Mouse (Mus musculus) right cerebral cortex, postnatal 14 days (tissue): ENCODE data around the gene Kcnq2.
A peak's percentile ranks its signal among the peaks of the same experiment; 100 is the strongest.

Experiments used
- DNase-seq: peaks from one replicate; pipeline ENCODE4 v3.0.0; 2022

Kcnq2 gene

GRCm38 (mm10) chr2:181100087-181100486 is 35.0 kb downstream of the Kcnq2 start:
- DNase-seq = no peak

GRCm38 (mm10) chr2:181090123-181090522 is 45.0 kb downstream of the Kcnq2 start:
- DNase-seq = no peak

- no peak for DNase-seq
Observed at GRCm38 (mm10) chr2:181084997-181085396, 50.1 kb downstream of the Kcnq2 start.

- DNase-seq = no peak
Observed at GRCm38 (mm10) chr2:181083945-181084344, 51.2 kb downstream of the Kcnq2 start.

- peak; percentile 74 for DNase-seq
Observed at GRCm38 (mm10) chr2:181080886-181081285, 54.2 kb downstream of the Kcnq2 start.

GRCm38 (mm10) chr2:181079518-181079917 is 55.6 kb downstream of the Kcnq2 start:
- DNase-seq = no peak

GRCm38 (mm10) chr2:181078908-181079307 is 56.2 kb downstream of the Kcnq2 start:
- DNase-seq = no peak

- DNase-seq = no peak
Observed at GRCm38 (mm10) chr2:181075501-181075900, 59.6 kb downstream of the Kcnq2 start.

- DNase-seq = no peak
Observed at GRCm38 (mm10) chr2:181072403-181072714, 62.7 kb downstream of the Kcnq2 start.

GRCm38 (mm10) chr2:181071706-181072402 is 63.2 kb downstream of the Kcnq2 start:
- DNase-seq = peak; percentile 84

- DNase-seq = peak; percentile 62
Observed at GRCm38 (mm10) chr2:181070136-181070535, 65.0 kb downstream of the Kcnq2 start.

GRCm38 (mm10) chr2:181068499-181068898 is 66.6 kb downstream of the Kcnq2 start:
- no peak for DNase-seq

GRCm38 (mm10) chr2:181065827-181066226 is 69.3 kb downstream of the Kcnq2 start:
- DNase-seq = no peak

GRCm38 (mm10) chr2:181060127-181060526 is 75.0 kb downstream of the Kcnq2 start:
- peak; percentile 83 for DNase-seq

- DNase-seq = no peak
Observed at GRCm38 (mm10) chr2:181058193-181058592, 76.9 kb downstream of the Kcnq2 start.

- DNase-seq = no peak
Observed at GRCm38 (mm10) chr2:181057341-181057740, 77.8 kb downstream of the Kcnq2 start.

GRCm38 (mm10) chr2:181052171-181052570 is 82.9 kb downstream of the Kcnq2 start:
- no peak for DNase-seq

- no peak for DNase-seq
Observed at GRCm38 (mm10) chr2:181048986-181049385, 86.1 kb downstream of the Kcnq2 start.

GRCm38 (mm10) chr2:181048252-181048945 is 86.7 kb downstream of the Kcnq2 start:
- peak; percentile 37 for DNase-seq

GRCm38 (mm10) chr2:181044001-181044400 is 91.1 kb downstream of the Kcnq2 start:
- DNase-seq = no peak

GRCm38 (mm10) chr2:181043437-181043836 is 91.7 kb downstream of the Kcnq2 start, which contains the start of gene Chrna4:
TSS of gene Chrna4 (minus strand) at chr2:181043546.
- DNase-seq = no peak

- DNase-seq = no peak
Observed at GRCm38 (mm10) chr2:181042376-181042775, 92.7 kb downstream of the Kcnq2 start.

GRCm38 (mm10) chr2:181041941-181042340 is 93.2 kb downstream of the Kcnq2 start:
- no peak for DNase-seq

GRCm38 (mm10) chr2:181039356-181039680 is 95.8 kb downstream of the Kcnq2 start:
- no peak for DNase-seq
